In the genomic region with DNA sequence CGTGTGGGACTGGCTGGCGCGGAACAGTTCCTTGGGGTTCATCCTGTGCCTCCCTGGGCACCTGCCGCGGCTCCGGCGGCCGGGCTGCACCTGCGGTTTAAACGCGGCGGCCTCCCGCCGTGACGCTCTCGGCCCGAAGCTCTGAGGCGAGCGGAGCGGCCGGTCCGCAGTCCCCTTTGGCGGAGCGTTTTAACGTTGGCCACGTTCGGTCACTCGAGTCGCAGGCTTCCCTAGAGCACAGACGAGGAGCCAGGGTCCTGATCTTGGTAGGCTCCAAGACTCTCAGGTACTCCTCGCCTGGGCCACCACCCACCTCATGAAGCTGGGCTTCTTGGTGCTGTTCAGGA, we compare ENCODE assay signal across 8 mouse cellular contexts. TPM values are rescaled to one million over a fixed set of nuclear protein-coding genes. Genes with fewer than 3 reads are reported as not detected.
A peak's percentile ranks its signal among the peaks of the same experiment; 100 is the strongest.
DNase-seq lines count a peak whose midpoint lies in the region; ATAC-seq and TF ChIP-seq lines count a peak whose summit lies in the region.

No protein-coding gene starts in this region.

- WGBS in bone marrow, adult 2 months, result 0% methylated on average over 31 of the region's 31 CpGs
- under 1% methylated on average over 30 of the region's 31 CpGs for WGBS in heart, embryonic 16.5 days
- WGBS in liver, embryonic 16.5 days (ENCODE audit: insufficient replicate concordance), result under 1% methylated on average over 31 of the region's 31 CpGs
- 1% methylated on average over 26 of the region's 31 CpGs for WGBS in stomach, embryonic 14.5 days

- peak overlapping the region; percentile 47 for H3K27ac ChIP-seq in left cerebral cortex, adult 2 months
- H3K27ac ChIP-seq in bone marrow, adult 2 months (ENCODE audit: control insufficient read depth, insufficient read depth, low read depth, low read length, poor library complexity), result peak overlapping the region; percentile 61; the same call in 1 of the 2 replicates
- 0 out of 2 replicates have a peak overlapping the region, but pooled peaks have one; percentile 21 for H3K27ac ChIP-seq in heart, embryonic 16.5 days (ENCODE audit: low read length)
- H3K27ac ChIP-seq in liver, embryonic 16.5 days (ENCODE audit: low read length), result peak overlapping the region; percentile 79
- 0 out of 2 replicates have a peak overlapping the region, but pooled peaks have one; percentile 55 for H3K27ac ChIP-seq in stomach, embryonic 14.5 days (ENCODE audit: low read length)

- peaks cover 22% of the 10 kb centered on the region for H3K36me3 ChIP-seq in heart, embryonic 16.5 days (ENCODE audit: control insufficient read depth, insufficient read depth)
- peaks cover 18% of the 10 kb centered on the region for H3K36me3 ChIP-seq in liver, embryonic 16.5 days (ENCODE audit: control insufficient read depth, insufficient read depth)
- H3K36me3 ChIP-seq in stomach, embryonic 14.5 days (ENCODE audit: control insufficient read depth, insufficient read depth, low read length), result peaks cover 26% of the 10 kb centered on the region

- H3K27me3 ChIP-seq in heart, embryonic 16.5 days (ENCODE audit: control insufficient read depth, insufficient read depth, low read length), result peaks cover 3% of the 10 kb centered on the region; the same call in 1 of the 2 replicates
- H3K27me3 ChIP-seq in liver, embryonic 16.5 days (ENCODE audit: control insufficient read depth, insufficient read depth, low read depth, low read length), result no peaks in the 10 kb centered on the region
- no peaks in the 10 kb centered on the region for H3K27me3 ChIP-seq in stomach, embryonic 14.5 days (ENCODE audit: control insufficient read depth, insufficient read depth, low read length)

- H3K4me2 ChIP-seq in heart, embryonic 16.5 days (ENCODE audit: low read depth, low read length), result peak overlapping the region; percentile 83
- H3K4me2 ChIP-seq in liver, embryonic 16.5 days (ENCODE audit: low read depth, low read length), result peak overlapping the region; percentile 99
- peak overlapping the region; percentile 94 for H3K4me2 ChIP-seq in stomach, embryonic 14.5 days (replicated peaks; ENCODE audit: low read depth, low read length)

- no peak; the same call in 1 of the 2 replicates for ATAC-seq in heart, embryonic 16.5 days (replicated peaks; ENCODE audit: extremely low read depth, insufficient read depth, low FRiP score)
- no peak; the same call in 1 of the 2 replicates for ATAC-seq in liver, embryonic 16.5 days (ENCODE audit: low read depth)
- no peak; the same call in none of the 2 replicates for ATAC-seq in stomach, embryonic 14.5 days (ENCODE audit: insufficient number of reproducible peaks, insufficient read depth, low FRiP score, low read depth)

- H3K9me3 ChIP-seq in heart, embryonic 16.5 days (replicated peaks; ENCODE audit: control insufficient read depth, low read length), result no peaks in the 10 kb centered on the region
- H3K9me3 ChIP-seq in liver, embryonic 16.5 days (replicated peaks; ENCODE audit: control insufficient read depth, low read length), result no peaks in the 10 kb centered on the region
- no peaks in the 10 kb centered on the region for H3K9me3 ChIP-seq in stomach, embryonic 14.5 days (ENCODE audit: control insufficient read depth, low read depth, low read length)

- H3K9ac ChIP-seq in heart, embryonic 16.5 days (ENCODE audit: low read length), result peak overlapping the region; percentile 87
- peak overlapping the region; percentile 89 for H3K9ac ChIP-seq in liver, embryonic 16.5 days (ENCODE audit: low read depth, low read length)
- H3K9ac ChIP-seq in stomach, embryonic 14.5 days (replicated peaks; ENCODE audit: low read depth, low read length), result peak overlapping the region; percentile 87

- TF ChIP-seq POLR2A in bone marrow, adult 2 months (IDR thresholded peaks at IDR 0.05; ENCODE audit: borderline replicate concordance, control insufficient read depth, low read depth, low read length), result no peak

- DNase-seq in left cerebral cortex, adult 2 months (ENCODE audit: extremely low spot score in 1 of 2, low spot score in 2 of 2), result no peak
- no peak for DNase-seq in left cerebral cortex, adult 11 months (ENCODE audit: low spot score)
- no peak for DNase-seq in right cerebral cortex, adult 18-20 months
- DNase-seq in frontal cortex, adult 2 months (ENCODE audit: extremely low spot score in 1 of 2, low spot score in 1 of 2), result no peak

- peak overlapping the region; percentile 82 for H3K4me3 ChIP-seq in left cerebral cortex, adult 2 months
- H3K4me3 ChIP-seq in bone marrow, adult 2 months (replicated peaks; ENCODE audit: control insufficient read depth, low read depth, low read length), result peak overlapping the region; percentile 79
- H3K4me3 ChIP-seq in heart, embryonic 16.5 days (ENCODE audit: low read length), result peak overlapping the region; percentile 89
- H3K4me3 ChIP-seq in liver, embryonic 16.5 days (ENCODE audit: low read depth, low read length), result peak overlapping the region; percentile 91
- peak overlapping the region; percentile 90 for H3K4me3 ChIP-seq in stomach, embryonic 14.5 days (ENCODE audit: low read depth, low read length)

- no peaks in the 10 kb centered on the region; the same call in 1 of the 2 replicates for H3K4me1 ChIP-seq in bone marrow, adult 2 months (ENCODE audit: control insufficient read depth, insufficient read depth, low read length)
- H3K4me1 ChIP-seq in heart, embryonic 16.5 days (ENCODE audit: control insufficient read depth, insufficient read depth, low read length), result peaks cover 12% of the 10 kb centered on the region
- H3K4me1 ChIP-seq in liver, embryonic 16.5 days (ENCODE audit: control insufficient read depth, low read depth, low read length), result peaks cover 34% of the 10 kb centered on the region
- peaks cover 5% of the 10 kb centered on the region; the same call in 1 of the 2 replicates for H3K4me1 ChIP-seq in stomach, embryonic 14.5 days (ENCODE audit: control insufficient read depth, insufficient read depth, low read length)

- no peak for TF ChIP-seq CTCF in left cerebral cortex, adult 2 months (IDR thresholded peaks at IDR 0.05)
- no peak for TF ChIP-seq CTCF in bone marrow, adult 2 months (IDR thresholded peaks at IDR 0.05; ENCODE audit: control insufficient read depth, insufficient read depth, low read length)

- intact Hi-C loops in left cerebral cortex, adult 2 months (cut with DNase I), result no loop called here

RNA-seq across cellular contexts. Expression of gene Zmynd19, which starts 0.6 kb away (rescaled TPM):
- 10 to 100 TPM; 36.8 to 37.9 TPM for total RNA-seq in left cerebral cortex, adult 2 months (2021)
- polyA plus RNA-seq in bone marrow, adult 2 months (2011; ENCODE audit: insufficient read depth, insufficient read length, low replicate concordance, missing spikeins), result 13.1 and 15.4 TPM in 2 replicates
- polyA plus RNA-seq in heart, embryonic 16.5 days (2015; fragmentation: Nextera tagmentation; extraction: Ambion mirVana), result 5.3 and 8.2 TPM in 2 replicates
- polyA plus RNA-seq in liver, embryonic 16.5 days (2015; fragmentation: Nextera tagmentation; extraction: Ambion mirVana), result 1.5 and 1.7 TPM in 2 replicates
- 6.3 and 8.1 TPM in 2 replicates for polyA plus RNA-seq in stomach, embryonic 14.5 days (2014; fragmentation: Nextera tagmentation; extraction: Ambion mirVana)
- 19.4 and 22.6 TPM in 2 replicates for polyA plus RNA-seq in frontal cortex, adult 2 months (2012; rRNA removed)

RNA-seq across cellular contexts. Expression of gene Dph7, which starts 12.0 kb away (rescaled TPM):
- 10 to 100 TPM; 29.7 to 32.4 TPM for total RNA-seq in left cerebral cortex, adult 2 months (2021)
- 6.4 and 15.3 TPM in 2 replicates for polyA plus RNA-seq in bone marrow, adult 2 months (2011; ENCODE audit: insufficient read depth, insufficient read length, low replicate concordance, missing spikeins)
- 16.8 and 17.4 TPM in 2 replicates for polyA plus RNA-seq in heart, embryonic 16.5 days (2015; fragmentation: Nextera tagmentation; extraction: Ambion mirVana)
- polyA plus RNA-seq in liver, embryonic 16.5 days (2015; fragmentation: Nextera tagmentation; extraction: Ambion mirVana), result 7.2 TPM in 2 replicates
- 25.4 and 28.6 TPM in 2 replicates for polyA plus RNA-seq in stomach, embryonic 14.5 days (2014; fragmentation: Nextera tagmentation; extraction: Ambion mirVana)
- 36.3 and 36.4 TPM in 2 replicates for polyA plus RNA-seq in frontal cortex, adult 2 months (2012; rRNA removed)

RNA-seq across cellular contexts. Expression of gene Arrdc1, which starts 15.1 kb away (rescaled TPM):
- total RNA-seq in left cerebral cortex, adult 2 months (2021), result 10 to 100 TPM; 17.1 to 18.2 TPM
- 77.0 and 140 TPM in 2 replicates for polyA plus RNA-seq in bone marrow, adult 2 months (2011; ENCODE audit: insufficient read depth, insufficient read length, low replicate concordance, missing spikeins)
- 22.3 and 28.2 TPM in 2 replicates for polyA plus RNA-seq in heart, embryonic 16.5 days (2015; fragmentation: Nextera tagmentation; extraction: Ambion mirVana)
- polyA plus RNA-seq in liver, embryonic 16.5 days (2015; fragmentation: Nextera tagmentation; extraction: Ambion mirVana), result 16.0 and 16.1 TPM in 2 replicates
- polyA plus RNA-seq in stomach, embryonic 14.5 days (2014; fragmentation: Nextera tagmentation; extraction: Ambion mirVana), result 72.4 and 80.5 TPM in 2 replicates
- 30.8 and 37.2 TPM in 2 replicates for polyA plus RNA-seq in frontal cortex, adult 2 months (2012; rRNA removed)

RNA-seq across cellular contexts. Expression of gene Mrpl41, which starts 24.7 kb away (rescaled TPM):
- 10 to 100 TPM; 70.3 to 76.3 TPM for total RNA-seq in left cerebral cortex, adult 2 months (2021)
- 46.5 and 61.1 TPM in 2 replicates for polyA plus RNA-seq in bone marrow, adult 2 months (2011; ENCODE audit: insufficient read depth, insufficient read length, low replicate concordance, missing spikeins)
- 125 and 150 TPM in 2 replicates for polyA plus RNA-seq in heart, embryonic 16.5 days (2015; fragmentation: Nextera tagmentation; extraction: Ambion mirVana)
- 56.6 and 58.8 TPM in 2 replicates for polyA plus RNA-seq in liver, embryonic 16.5 days (2015; fragmentation: Nextera tagmentation; extraction: Ambion mirVana)
- polyA plus RNA-seq in stomach, embryonic 14.5 days (2014; fragmentation: Nextera tagmentation; extraction: Ambion mirVana), result 114 and 129 TPM in 2 replicates
- polyA plus RNA-seq in frontal cortex, adult 2 months (2012; rRNA removed), result 126 and 127 TPM in 2 replicates

RNA-seq across cellular contexts. Expression of gene Pnpla7, which starts 25.7 kb away (rescaled TPM):
- total RNA-seq in left cerebral cortex, adult 2 months (2021), result 10 to 100 TPM; 22.0 to 22.2 TPM
- polyA plus RNA-seq in bone marrow, adult 2 months (2011; ENCODE audit: insufficient read depth, insufficient read length, low replicate concordance, missing spikeins), result 45.6 and 71.4 TPM in 2 replicates
- 12.5 and 13.2 TPM in 2 replicates for polyA plus RNA-seq in heart, embryonic 16.5 days (2015; fragmentation: Nextera tagmentation; extraction: Ambion mirVana)
- 12.9 and 13.7 TPM in 2 replicates for polyA plus RNA-seq in liver, embryonic 16.5 days (2015; fragmentation: Nextera tagmentation; extraction: Ambion mirVana)
- polyA plus RNA-seq in stomach, embryonic 14.5 days (2014; fragmentation: Nextera tagmentation; extraction: Ambion mirVana), result 5.2 and 6.5 TPM in 2 replicates
- 17.4 and 21.3 TPM in 2 replicates for polyA plus RNA-seq in frontal cortex, adult 2 months (2012; rRNA removed)

Comparison
In these comparisons a context has a peak if more than half of its experiments do, and no peak if none do; other contexts are left out.
1. H3K27ac ChIP-seq: peak in every context shown above with its lines; median percentile 79 in liver, embryonic 16.5 days; 61 in bone marrow, adult 2 months; 55 in stomach, embryonic 14.5 days; 47 in left cerebral cortex, adult 2 months; 21 in heart, embryonic 16.5 days.